Mouse (Mus musculus): Measurements from ENCODE around the gene Frk. TPM values are rescaled to one million over a fixed set of nuclear protein-coding genes. Genes with fewer than 3 reads are reported as not detected.

Frk gene
- polyA plus RNA-seq, 2 experiments = 0.46 to 1.4 TPM

DNA sequence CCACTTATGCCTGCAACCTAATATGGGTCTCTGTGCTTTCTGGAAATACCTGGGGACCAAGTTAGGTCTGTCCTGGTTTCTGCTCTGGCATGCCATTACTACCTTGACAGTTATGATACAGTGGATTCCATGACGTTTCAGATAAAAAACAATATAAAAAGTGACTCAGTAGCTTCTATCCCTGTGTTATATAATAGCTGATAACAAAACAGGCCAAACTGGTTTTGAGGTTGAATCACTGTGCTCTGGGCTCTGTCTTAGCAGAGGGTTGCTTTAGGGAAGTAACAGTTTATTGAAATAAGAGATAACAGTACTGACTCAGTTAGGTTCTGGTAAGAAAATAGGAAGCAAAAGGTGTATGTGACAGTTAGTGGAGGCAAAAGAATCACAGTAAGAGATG, 25.4 kb downstream of the Frk start:
- no peak overlapping the region for H3K9ac ChIP-seq (replicated peaks)
- ATAC-seq (ENCODE audit: insufficient read depth) (no peak), DNase-seq (ENCODE audit: low read depth in 3 of 3, low spot score in 3 of 3) (no peak)
- WGBS (ENCODE audit: insufficient replicate concordance) = 13% methylated on average over 1 of the region's 1 CpGs
- no peak for TF ChIP-seq CTCF (IDR thresholded peaks at IDR 0.05; ENCODE audit: low read depth)
- TF ChIP-seq EP300 (IDR thresholded peaks at IDR 0.05; ENCODE audit: low read depth) = no peak
- H3K36me3 ChIP-seq (replicated peaks; ENCODE audit: control insufficient read depth, insufficient read depth, low read depth) = no peaks in the 10 kb centered on the region
- H3K4me1 ChIP-seq (replicated peaks; ENCODE audit: control insufficient read depth in 2 of 2, insufficient read depth in 2 of 2, low read length in 1 of 2) = no peaks in the 10 kb centered on the region
- H3K27ac ChIP-seq = no peak overlapping the region
- no peak overlapping the region for H3K4me2 ChIP-seq (ENCODE audit: low read depth)
- H3K27me3 ChIP-seq (ENCODE audit: control insufficient read depth, insufficient read depth, low read length) = no peaks in the 10 kb centered on the region
- H3K9me3 ChIP-seq (ENCODE audit: control insufficient read depth, low read length) = no peaks in the 10 kb centered on the region
- H3K4me3 ChIP-seq (ENCODE audit: insufficient read depth in 1 of 2, low read depth in 2 of 2, low read length in 2 of 2) = no peak overlapping the region

DNA sequence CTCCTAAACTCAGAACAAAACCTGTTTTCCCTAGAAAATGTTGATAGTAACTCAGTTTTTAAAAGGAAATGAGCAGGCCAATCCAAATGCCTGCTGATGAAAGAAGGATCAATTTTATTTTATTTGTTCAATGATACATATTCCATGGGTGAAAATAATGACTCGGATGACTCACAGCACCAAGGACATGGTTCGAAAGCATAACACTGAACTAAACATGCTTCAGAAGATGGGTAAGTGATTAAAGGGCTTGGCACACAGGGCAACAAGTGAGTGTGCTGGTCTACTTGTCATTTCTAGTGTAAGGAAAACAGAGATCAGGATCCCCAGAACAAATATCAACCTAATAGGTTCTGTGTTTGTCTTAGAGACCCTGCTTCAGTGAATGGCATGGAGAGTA, 26.1 kb downstream of the Frk start:
- H3K4me2 ChIP-seq (ENCODE audit: low read depth) = no peak overlapping the region
- no peak for ATAC-seq (ENCODE audit: insufficient read depth)
- no peak overlapping the region for H3K27ac ChIP-seq
- no peak for DNase-seq (ENCODE audit: low read depth in 3 of 3, low spot score in 3 of 3)
- H3K9me3 ChIP-seq (ENCODE audit: control insufficient read depth, low read length) = no peaks in the 10 kb centered on the region
- H3K4me1 ChIP-seq (replicated peaks; ENCODE audit: control insufficient read depth in 2 of 2, insufficient read depth in 2 of 2, low read length in 1 of 2) = no peaks in the 10 kb centered on the region
- H3K36me3 ChIP-seq (replicated peaks; ENCODE audit: control insufficient read depth, insufficient read depth, low read depth) = no peaks in the 10 kb centered on the region
- H3K9ac ChIP-seq (replicated peaks) = no peak overlapping the region
- H3K4me3 ChIP-seq (ENCODE audit: insufficient read depth in 1 of 2, low read depth in 2 of 2, low read length in 2 of 2) = no peak overlapping the region
- WGBS (ENCODE audit: insufficient replicate concordance) = 68% methylated on average over 2 of the region's 2 CpGs
- H3K27me3 ChIP-seq (ENCODE audit: control insufficient read depth, insufficient read depth, low read length) = no peaks in the 10 kb centered on the region
- TF ChIP-seq CTCF (IDR thresholded peaks at IDR 0.05; ENCODE audit: low read depth) (no peak), EP300 (IDR thresholded peaks at IDR 0.05; ENCODE audit: low read depth) (no peak)

GRCm38 (mm10) chr10:34511192-34511591, 28.0 kb downstream of the Frk start:
- no peaks in the 10 kb centered on the region for H3K36me3 ChIP-seq (replicated peaks; ENCODE audit: control insufficient read depth, insufficient read depth, low read depth)
- no peak overlapping the region for H3K4me2 ChIP-seq (ENCODE audit: low read depth)
- TF ChIP-seq EP300 (IDR thresholded peaks at IDR 0.05; ENCODE audit: low read depth) (no peak), CTCF (IDR thresholded peaks at IDR 0.05; ENCODE audit: low read depth) (no peak)
- no peak overlapping the region for H3K27ac ChIP-seq
- ATAC-seq (ENCODE audit: insufficient read depth) (no peak), DNase-seq (ENCODE audit: low read depth in 3 of 3, low spot score in 3 of 3) (no peak)
- H3K27me3 ChIP-seq (ENCODE audit: control insufficient read depth, insufficient read depth, low read length) = no peaks in the 10 kb centered on the region
- H3K4me1 ChIP-seq (replicated peaks; ENCODE audit: control insufficient read depth in 2 of 2, insufficient read depth in 2 of 2, low read length in 1 of 2) = no peaks in the 10 kb centered on the region
- no peak overlapping the region for H3K4me3 ChIP-seq (ENCODE audit: insufficient read depth in 1 of 2, low read depth in 2 of 2, low read length in 2 of 2)
- WGBS (ENCODE audit: insufficient replicate concordance) = 45% methylated on average over 3 of the region's 3 CpGs
- no peaks in the 10 kb centered on the region for H3K9me3 ChIP-seq (ENCODE audit: control insufficient read depth, low read length)
- H3K9ac ChIP-seq (replicated peaks) = no peak overlapping the region

DNA sequence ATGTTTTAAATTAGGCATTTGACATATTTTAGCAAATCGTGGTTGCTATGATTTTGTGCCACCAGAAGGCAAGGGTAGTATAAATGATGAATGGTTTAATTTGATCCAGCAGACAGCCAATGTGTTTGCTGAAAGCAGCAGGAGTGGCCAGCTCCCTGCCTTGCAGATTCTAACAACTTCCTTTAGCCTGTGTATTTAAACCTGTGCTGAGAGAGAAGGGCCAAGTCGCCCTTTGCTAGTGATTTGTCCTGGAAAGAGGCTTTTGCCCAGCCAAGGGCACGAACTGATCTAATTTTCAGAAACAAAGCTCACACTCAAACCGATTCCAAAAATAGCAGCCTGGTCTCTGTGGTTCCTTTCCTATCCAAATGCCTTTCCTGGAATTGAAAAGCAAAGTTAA, 29.4 kb downstream of the Frk start:
- no peak overlapping the region for H3K4me3 ChIP-seq (ENCODE audit: insufficient read depth in 1 of 2, low read depth in 2 of 2, low read length in 2 of 2)
- DNase-seq (ENCODE audit: low read depth in 3 of 3, low spot score in 3 of 3) (no peak), ATAC-seq (ENCODE audit: insufficient read depth) (no peak)
- H3K27me3 ChIP-seq (ENCODE audit: control insufficient read depth, insufficient read depth, low read length) = no peaks in the 10 kb centered on the region
- H3K27ac ChIP-seq = no peak overlapping the region
- 25% methylated on average over 4 of the region's 4 CpGs for WGBS (ENCODE audit: insufficient replicate concordance)
- no peaks in the 10 kb centered on the region for H3K36me3 ChIP-seq (replicated peaks; ENCODE audit: control insufficient read depth, insufficient read depth, low read depth)
- H3K4me1 ChIP-seq (replicated peaks; ENCODE audit: control insufficient read depth in 2 of 2, insufficient read depth in 2 of 2, low read length in 1 of 2) = no peaks in the 10 kb centered on the region
- TF ChIP-seq EP300 (IDR thresholded peaks at IDR 0.05; ENCODE audit: low read depth) (no peak), CTCF (IDR thresholded peaks at IDR 0.05; ENCODE audit: low read depth) (no peak)
- no peaks in the 10 kb centered on the region for H3K9me3 ChIP-seq (ENCODE audit: control insufficient read depth, low read length)
- no peak overlapping the region for H3K4me2 ChIP-seq (ENCODE audit: low read depth)
- no peak overlapping the region for H3K9ac ChIP-seq (replicated peaks)

- WGBS (ENCODE audit: insufficient replicate concordance) = 48% methylated on average over 1 of the region's 1 CpGs
- H3K4me1 ChIP-seq (replicated peaks; ENCODE audit: control insufficient read depth in 2 of 2, insufficient read depth in 2 of 2, low read length in 1 of 2) = no peaks in the 10 kb centered on the region
- H3K9ac ChIP-seq (replicated peaks) = no peak overlapping the region
- H3K36me3 ChIP-seq (replicated peaks; ENCODE audit: control insufficient read depth, insufficient read depth, low read depth) = no peaks in the 10 kb centered on the region
- H3K27me3 ChIP-seq (ENCODE audit: control insufficient read depth, insufficient read depth, low read length) = no peaks in the 10 kb centered on the region
- H3K9me3 ChIP-seq (ENCODE audit: control insufficient read depth, low read length) = no peaks in the 10 kb centered on the region
- ATAC-seq (ENCODE audit: insufficient read depth) (no peak), DNase-seq (ENCODE audit: low read depth in 3 of 3, low spot score in 3 of 3) (no peak)
- TF ChIP-seq EP300 (IDR thresholded peaks at IDR 0.05; ENCODE audit: low read depth) (no peak), CTCF (IDR thresholded peaks at IDR 0.05; ENCODE audit: low read depth) (no peak)
- no peak overlapping the region for H3K27ac ChIP-seq
- no peak overlapping the region for H3K4me3 ChIP-seq (ENCODE audit: insufficient read depth in 1 of 2, low read depth in 2 of 2, low read length in 2 of 2)
- H3K4me2 ChIP-seq (ENCODE audit: low read depth) = no peak overlapping the region
Observed at GRCm38 (mm10) chr10:34525598-34525997, 42.4 kb downstream of the Frk start.
